Mouse (Mus musculus): ENCODE data around the gene Scamp2.

DNA sequence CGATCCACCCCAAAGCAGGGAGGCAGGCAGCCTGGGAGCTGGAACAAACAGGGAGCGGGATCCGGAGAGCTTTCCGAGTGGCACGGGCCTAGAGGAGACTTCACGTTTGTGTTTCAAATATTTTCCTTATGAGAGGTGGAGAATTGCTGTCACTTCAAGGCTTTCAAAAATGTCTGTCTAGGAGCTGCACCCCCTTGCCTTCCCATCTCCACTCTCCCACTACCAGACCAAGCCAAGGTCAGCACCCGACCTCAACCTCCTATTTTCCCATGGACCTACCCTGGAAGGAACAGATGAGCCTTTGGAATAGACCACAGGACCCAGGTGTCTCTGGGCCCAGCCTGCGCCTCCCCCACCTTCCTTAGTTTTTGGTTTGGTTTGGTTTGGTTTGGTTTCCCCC is 36.5 kb downstream of the Scamp2 start:
- TF ChIP-seq ZC3H11A (IDR thresholded peaks at IDR 0.05; ENCODE audit: borderline replicate concordance, low read depth, low read length) (no peak), CHD2 (IDR thresholded peaks at IDR 0.05; ENCODE audit: low read depth, low read length) (no peak), MAFK (IDR thresholded peaks at IDR 0.05; ENCODE audit: insufficient read depth, low read depth, low read length) (no peak), HCFC1 (IDR thresholded peaks at IDR 0.05; ENCODE audit: borderline replicate concordance, insufficient read depth, low read length) (no peak)

Measured in ES-E14 (cell line).